In the genomic region with DNA sequence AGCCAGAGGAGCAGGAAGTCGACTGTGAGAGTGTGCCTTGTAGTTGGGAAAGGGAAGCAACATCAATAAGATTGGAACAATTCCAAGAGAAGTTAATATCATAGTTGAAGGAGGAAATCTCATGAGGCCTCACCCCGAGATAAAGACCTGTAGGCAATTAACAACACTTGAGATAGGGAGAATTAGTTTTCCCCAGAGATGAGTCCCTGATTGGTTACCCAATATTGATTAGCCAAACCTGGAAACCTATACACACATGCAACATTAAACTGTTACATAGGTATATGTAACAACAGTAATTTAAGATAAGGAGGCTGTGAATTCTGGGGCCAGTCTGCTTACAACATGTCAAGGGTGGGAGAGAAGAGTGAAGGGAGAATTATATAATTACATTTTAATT, we compare ENCODE assay signal across 17 mouse cellular contexts.
"Had no signal": no experiment of that assay in that cellular context is flagged by ENCODE, and none has a peak within 500 bp of the region (broad histone marks: within the 10 kb centered on the region; RNA-seq: fewer than 3 reads in every experiment).

No protein-coding gene starts in this region.

- H3K4me1 ChIP-seq: neural tube, embryonic 12.5 days; neural tube, embryonic 13.5 days; neural tube, embryonic 15.5 days; stomach, embryonic 15.5 days had no signal

- H3K27ac ChIP-seq: neural tube, embryonic 12.5 days; neural tube, embryonic 13.5 days; neural tube, embryonic 15.5 days; stomach, embryonic 15.5 days; stomach, postnatal 0 days had no signal

- DNase-seq: retina, postnatal 1 day; right cerebral cortex, adult 18-20 months; right cerebral cortex, postnatal 14 days; right cerebral cortex, postnatal 25 days; right cerebral cortex, postnatal 4 days; spleen, adult 18-20 months; thymus, adult 18-20 months; thymus, adult 2 months; thymus, postnatal 14 days; thymus, postnatal 25 days; thymus, postnatal 36 days; thymus, postnatal 4 days had no signal

- H3K27me3 ChIP-seq: neural tube, embryonic 12.5 days; neural tube, embryonic 13.5 days; neural tube, embryonic 15.5 days; stomach, embryonic 15.5 days had no signal

- H3K4me3 ChIP-seq: neural tube, embryonic 12.5 days; neural tube, embryonic 13.5 days; neural tube, embryonic 15.5 days; stomach, embryonic 15.5 days had no signal

- H3K9ac ChIP-seq: neural tube, embryonic 12.5 days; neural tube, embryonic 13.5 days; neural tube, embryonic 15.5 days; stomach, embryonic 15.5 days had no signal

- H3K4me2 ChIP-seq: neural tube, embryonic 12.5 days; neural tube, embryonic 13.5 days; neural tube, embryonic 15.5 days; stomach, embryonic 15.5 days had no signal

- H3K36me3 ChIP-seq: neural tube, embryonic 12.5 days; neural tube, embryonic 13.5 days; neural tube, embryonic 15.5 days; stomach, embryonic 15.5 days had no signal

- H3K9me3 ChIP-seq: neural tube, embryonic 12.5 days; neural tube, embryonic 13.5 days; neural tube, embryonic 15.5 days; stomach, embryonic 15.5 days had no signal
